Mouse (Mus musculus) right cerebral cortex, adult 18-20 months (tissue): ENCODE data around the gene Acer2.
"Not testable (repeated sequence)": the region's sequence is repeated elsewhere in the genome, so short reads cannot be mapped to it uniquely, and the experiment has no call there.

Source experiments
- DNase-seq: peaks from one replicate; pipeline ENCODE4 v3.0.0; 2022; ENCODE audit warnings: mixed read lengths

Acer2 gene

GRCm38 (mm10) chr4:86874146-86874847 is at the start of gene Acer2:
Acer2 (plus strand) TSS chr4:86874396.
- peak; percentile 85 for DNase-seq

GRCm38 (mm10) chr4:86825143-86825542 is 49.1 kb upstream of the Acer2 start:
- DNase-seq = peak; percentile 15

GRCm38 (mm10) chr4:86831896-86832295 is 42.3 kb upstream of the Acer2 start:
- no peak for DNase-seq

GRCm38 (mm10) chr4:86841141-86841540 is 33.1 kb upstream of the Acer2 start:
- not testable (repeated sequence) for DNase-seq

GRCm38 (mm10) chr4:86845384-86845783 is 28.8 kb upstream of the Acer2 start:
- DNase-seq = no peak

- no peak for DNase-seq
These were observed 26.9 kb upstream of the Acer2 start for GRCm38 (mm10) chr4:86847246-86847645.

- DNase-seq = no peak
These were observed 22.9 kb upstream of the Acer2 start for GRCm38 (mm10) chr4:86851331-86851730.

GRCm38 (mm10) chr4:86852018-86852417 is 22.2 kb upstream of the Acer2 start:
- no peak for DNase-seq

GRCm38 (mm10) chr4:86852813-86853590 is 21.2 kb upstream of the Acer2 start:
- DNase-seq = no peak

- DNase-seq = no peak
These were observed 17.7 kb upstream of the Acer2 start for GRCm38 (mm10) chr4:86856304-86857112.

- DNase-seq = peak; percentile 97
These were observed 16.8 kb upstream of the Acer2 start, which contains the start of gene Rps6 for GRCm38 (mm10) chr4:86857113-86858069. Rps6 (minus strand) TSS chr4:86857412.

GRCm38 (mm10) chr4:86858070-86858440 is 16.1 kb upstream of the Acer2 start:
- DNase-seq = no peak

GRCm38 (mm10) chr4:86864087-86864486 is 10.1 kb upstream of the Acer2 start:
- no peak for DNase-seq

- DNase-seq = no peak
These were observed 2.2 kb upstream of the Acer2 start for GRCm38 (mm10) chr4:86871988-86872387.

GRCm38 (mm10) chr4:86873072-86873471 is 1.1 kb upstream of the Acer2 start:
- no peak for DNase-seq

GRCm38 (mm10) chr4:86879477-86879876 is 5.3 kb downstream of the Acer2 start:
- no peak for DNase-seq

GRCm38 (mm10) chr4:86881178-86881577 is 7.0 kb downstream of the Acer2 start:
- DNase-seq = no peak

GRCm38 (mm10) chr4:86882413-86882812 is 8.2 kb downstream of the Acer2 start:
- no peak for DNase-seq

- DNase-seq = no peak
These were observed 10.7 kb downstream of the Acer2 start for GRCm38 (mm10) chr4:86884945-86885344.

GRCm38 (mm10) chr4:86885790-86886159 is 11.6 kb downstream of the Acer2 start:
- no peak for DNase-seq

GRCm38 (mm10) chr4:86886160-86886878 is 12.1 kb downstream of the Acer2 start:
- DNase-seq = no peak

- no peak for DNase-seq
These were observed 13.7 kb downstream of the Acer2 start for GRCm38 (mm10) chr4:86887879-86888278.
